Mouse (Mus musculus): ENCODE measurements around the gene Sap18. TPM values are rescaled to one million over a fixed set of nuclear protein-coding genes. Genes with fewer than 3 reads are reported as not detected.

The Sap18 gene
- polyA plus RNA-seq, 1 experiment from 2014 or later: 11.1 TPM

- no peak overlapping the region for H3K4me3 ChIP-seq (ENCODE audit: low read depth, low read length)
- H3K4me2 ChIP-seq (ENCODE audit: low read depth, low read length): no peak overlapping the region
- no peak overlapping the region for H3K9ac ChIP-seq (replicated peaks)
- H3K9me3 ChIP-seq (ENCODE audit: low read length): no peaks in the 10 kb centered on the region
- no peaks in the 10 kb centered on the region for H3K27me3 ChIP-seq (ENCODE audit: insufficient read depth, low read length)
- no peak for DNase-seq
- WGBS (ENCODE audit: insufficient replicate concordance): 76% methylated on average over 9 of the region's 9 CpGs
- no peak for TF ChIP-seq CTCF (IDR thresholded peaks at IDR 0.05; ENCODE audit: low read depth)
- TF ChIP-seq EP300 (IDR thresholded peaks at IDR 0.05; ENCODE audit: low read depth): no peak
- H3K36me3 ChIP-seq (replicated peaks; ENCODE audit: insufficient read depth, low read length): no peaks in the 10 kb centered on the region
- ATAC-seq: no peak
- H3K4me1 ChIP-seq (ENCODE audit: insufficient read depth): no peaks in the 10 kb centered on the region
- H3K27ac ChIP-seq (ENCODE audit: low read depth): no peak overlapping the region
Observed at GRCm38 (mm10) chr14:57789759-57790158, 8.2 kb upstream of the Sap18 start.

DNA sequence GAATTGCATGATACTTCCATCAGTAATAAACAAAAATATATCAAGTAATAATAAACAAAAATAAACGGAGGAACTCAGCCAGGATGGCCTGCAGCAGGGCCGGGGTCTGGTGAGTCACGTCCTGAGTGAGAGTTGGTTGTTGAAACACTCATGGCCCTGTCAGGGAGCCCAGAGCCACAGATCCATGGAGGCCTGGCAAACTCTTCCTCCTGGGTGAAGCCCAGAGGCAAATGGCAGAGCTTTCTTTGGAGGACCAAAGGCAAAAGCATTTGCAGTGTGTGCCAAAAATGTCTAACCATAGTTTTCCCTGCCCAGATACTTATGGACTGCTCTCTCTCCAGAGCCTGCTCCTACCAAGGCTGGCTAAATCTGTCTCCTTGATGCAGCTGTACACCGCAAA lies 6.8 kb upstream of the Sap18 start:
- Histone ChIP-seq H3K27me3 (ENCODE audit: insufficient read depth, low read length) (no peaks in the 10 kb centered on the region), H3K4me1 (ENCODE audit: insufficient read depth) (no peaks in the 10 kb centered on the region), H3K4me3 (ENCODE audit: low read depth, low read length) (no peak overlapping the region), H3K27ac (ENCODE audit: low read depth) (no peak overlapping the region), H3K9me3 (ENCODE audit: low read length) (no peaks in the 10 kb centered on the region), H3K4me2 (ENCODE audit: low read depth, low read length) (no peak overlapping the region), H3K9ac (replicated peaks) (no peak overlapping the region), H3K36me3 (replicated peaks; ENCODE audit: insufficient read depth, low read length) (no peaks in the 10 kb centered on the region)
- 63% methylated on average over 4 of the region's 4 CpGs for WGBS (ENCODE audit: insufficient replicate concordance)
- TF ChIP-seq CTCF (IDR thresholded peaks at IDR 0.05; ENCODE audit: low read depth) (no peak), EP300 (IDR thresholded peaks at IDR 0.05; ENCODE audit: low read depth) (no peak)
- ATAC-seq (no peak), DNase-seq (no peak)

- ATAC-seq (0 out of 2 replicates have a peak, but pooled peaks have one; percentile 4), DNase-seq (peak; percentile 23)
Observed at GRCm38 (mm10) chr14:57797551-57797950, 429 bp upstream of the Sap18 start.

DNA sequence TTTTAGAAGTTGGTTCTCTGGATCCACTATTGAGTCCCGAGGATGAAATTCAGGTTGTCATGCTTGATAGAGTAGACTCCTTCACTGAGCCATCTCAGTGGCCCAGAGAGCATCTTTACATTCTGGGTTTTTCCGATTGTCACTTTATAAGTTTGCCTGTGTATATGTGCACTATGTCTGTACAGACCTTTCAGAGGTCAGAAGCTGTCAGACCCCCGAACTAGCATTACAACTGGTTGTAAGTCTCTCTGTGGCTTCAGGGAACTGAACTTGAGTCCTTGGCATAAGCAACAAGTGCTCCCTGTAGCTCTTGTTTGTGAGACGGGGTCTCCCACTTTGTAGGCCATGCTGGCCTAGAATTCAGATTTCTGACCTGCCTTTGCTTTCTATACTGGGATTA lies 5.8 kb downstream of the Sap18 start:
- Histone ChIP-seq H3K27ac (ENCODE audit: low read depth) (no peak overlapping the region), H3K4me3 (ENCODE audit: low read depth, low read length) (no peak overlapping the region), H3K9me3 (ENCODE audit: low read length) (no peaks in the 10 kb centered on the region), H3K27me3 (ENCODE audit: insufficient read depth, low read length) (no peaks in the 10 kb centered on the region), H3K4me1 (ENCODE audit: insufficient read depth) (peaks cover 7% of the 10 kb centered on the region), H3K9ac (replicated peaks) (no peak overlapping the region), H3K36me3 (replicated peaks; ENCODE audit: insufficient read depth, low read length) (peaks cover 73% of the 10 kb centered on the region), H3K4me2 (ENCODE audit: low read depth, low read length) (no peak overlapping the region)
- DNase-seq: no peak
- TF ChIP-seq CTCF (IDR thresholded peaks at IDR 0.05; ENCODE audit: low read depth) (no peak), EP300 (IDR thresholded peaks at IDR 0.05; ENCODE audit: low read depth) (no peak)
- 80% methylated on average over 4 of the region's 4 CpGs for WGBS (ENCODE audit: insufficient replicate concordance)
- ATAC-seq: no peak

More at GRCm38 (mm10) chr14:57797551-57797950, 429 bp upstream of the Sap18 start:
- peak overlapping the region; percentile 69 for H3K27ac ChIP-seq (ENCODE audit: low read depth)
- peak overlapping the region; percentile 52; the same call in 1 of the 2 replicates for H3K9ac ChIP-seq (replicated peaks)
- H3K4me3 ChIP-seq (ENCODE audit: low read depth, low read length): peak overlapping the region; percentile 89
- no peaks in the 10 kb centered on the region for H3K27me3 ChIP-seq (ENCODE audit: insufficient read depth, low read length)
- H3K9me3 ChIP-seq (ENCODE audit: low read length): no peaks in the 10 kb centered on the region
- H3K4me2 ChIP-seq (ENCODE audit: low read depth, low read length): peak overlapping the region; percentile 95
- peak; percentile 45; the same call in 1 of the 2 replicates for TF ChIP-seq CTCF (IDR thresholded peaks at IDR 0.05; ENCODE audit: low read depth)
- no peak for TF ChIP-seq EP300 (IDR thresholded peaks at IDR 0.05; ENCODE audit: low read depth)
- H3K36me3 ChIP-seq (replicated peaks; ENCODE audit: insufficient read depth, low read length): peaks cover 23% of the 10 kb centered on the region
- H3K4me1 ChIP-seq (ENCODE audit: insufficient read depth): peaks cover 11% of the 10 kb centered on the region
- 14% methylated on average over 7 of the region's 7 CpGs for WGBS (ENCODE audit: insufficient replicate concordance)

DNA sequence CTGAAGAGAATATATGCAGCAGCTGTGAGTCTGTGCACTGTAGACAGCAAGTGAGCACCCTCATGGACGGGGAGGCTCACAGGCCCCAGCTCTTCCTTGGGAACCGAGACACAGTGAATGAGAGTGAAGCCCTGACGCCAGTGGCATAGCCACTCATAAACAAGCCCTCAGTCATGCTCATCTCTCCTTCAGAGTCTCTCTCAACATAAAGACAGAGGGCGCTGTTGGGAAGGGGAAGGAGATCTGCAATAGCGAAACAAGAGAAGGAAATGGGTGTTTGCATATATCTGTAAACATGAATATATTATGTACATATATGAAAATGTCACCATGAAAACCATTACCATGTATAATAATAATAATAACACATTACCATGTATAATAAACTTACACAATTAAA lies 10.6 kb downstream of the Sap18 start:
- Histone ChIP-seq H3K4me1 (ENCODE audit: insufficient read depth) (no peaks in the 10 kb centered on the region), H3K4me2 (ENCODE audit: low read depth, low read length) (no peak overlapping the region), H3K27me3 (ENCODE audit: insufficient read depth, low read length) (no peaks in the 10 kb centered on the region), H3K4me3 (ENCODE audit: low read depth, low read length) (no peak overlapping the region), H3K9ac (replicated peaks) (no peak overlapping the region), H3K36me3 (replicated peaks; ENCODE audit: insufficient read depth, low read length) (peaks cover 64% of the 10 kb centered on the region), H3K27ac (ENCODE audit: low read depth) (no peak overlapping the region), H3K9me3 (ENCODE audit: low read length) (no peaks in the 10 kb centered on the region)
- TF ChIP-seq CTCF (IDR thresholded peaks at IDR 0.05; ENCODE audit: low read depth) (peak; percentile 85), EP300 (IDR thresholded peaks at IDR 0.05; ENCODE audit: low read depth) (no peak)
- DNase-seq (peak; percentile 29), ATAC-seq (peak; percentile 38; the same call in 1 of the 2 replicates)
- WGBS (ENCODE audit: insufficient replicate concordance): 60% methylated on average over 5 of the region's 5 CpGs

DNA sequence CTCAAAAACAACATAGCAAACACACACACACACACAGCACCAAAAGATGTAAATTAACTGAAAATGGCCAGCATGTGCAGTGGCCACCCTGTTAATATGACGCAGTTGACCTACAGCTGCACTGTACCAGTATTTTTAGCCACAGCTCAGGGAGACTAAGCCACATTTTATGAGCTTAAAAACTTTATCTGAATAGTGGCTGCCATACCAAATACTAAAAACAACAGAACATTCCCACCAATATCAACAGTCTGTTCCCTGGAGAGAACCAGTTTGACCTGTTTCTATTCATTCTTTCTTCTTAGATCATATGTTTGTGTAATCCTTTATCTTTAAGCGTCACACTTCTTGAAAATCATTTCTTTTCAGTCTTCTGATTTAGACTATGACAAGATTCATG lies 12.9 kb downstream of the Sap18 start:
- no peak overlapping the region for H3K4me3 ChIP-seq (ENCODE audit: low read depth, low read length)
- DNase-seq (no peak), ATAC-seq (no peak)
- no peak overlapping the region for H3K27ac ChIP-seq (ENCODE audit: low read depth)
- H3K4me1 ChIP-seq (ENCODE audit: insufficient read depth): no peaks in the 10 kb centered on the region
- no peaks in the 10 kb centered on the region for H3K9me3 ChIP-seq (ENCODE audit: low read length)
- H3K27me3 ChIP-seq (ENCODE audit: insufficient read depth, low read length): no peaks in the 10 kb centered on the region
- TF ChIP-seq EP300 (IDR thresholded peaks at IDR 0.05; ENCODE audit: low read depth): no peak
- TF ChIP-seq CTCF (IDR thresholded peaks at IDR 0.05; ENCODE audit: low read depth): no peak
- H3K9ac ChIP-seq (replicated peaks): no peak overlapping the region
- no peak overlapping the region for H3K4me2 ChIP-seq (ENCODE audit: low read depth, low read length)
- WGBS (ENCODE audit: insufficient replicate concordance): 90% methylated on average over 2 of the region's 2 CpGs
- H3K36me3 ChIP-seq (replicated peaks; ENCODE audit: insufficient read depth, low read length): peaks cover 47% of the 10 kb centered on the region

- H3K27ac ChIP-seq (ENCODE audit: low read depth): no peak overlapping the region
- WGBS (ENCODE audit: insufficient replicate concordance): 93% methylated on average over 5 of the region's 5 CpGs
- H3K9ac ChIP-seq (replicated peaks): no peak overlapping the region
- ATAC-seq: no peak
- no peaks in the 10 kb centered on the region for H3K9me3 ChIP-seq (ENCODE audit: low read length)
- no peak for DNase-seq
- TF ChIP-seq CTCF (IDR thresholded peaks at IDR 0.05; ENCODE audit: low read depth) (no peak), EP300 (IDR thresholded peaks at IDR 0.05; ENCODE audit: low read depth) (no peak)
- H3K36me3 ChIP-seq (replicated peaks; ENCODE audit: insufficient read depth, low read length): peaks cover 43% of the 10 kb centered on the region
- H3K4me1 ChIP-seq (ENCODE audit: insufficient read depth): no peaks in the 10 kb centered on the region
- H3K27me3 ChIP-seq (ENCODE audit: insufficient read depth, low read length): no peaks in the 10 kb centered on the region
- H3K4me3 ChIP-seq (ENCODE audit: low read depth, low read length): no peak overlapping the region
- H3K4me2 ChIP-seq (ENCODE audit: low read depth, low read length): no peak overlapping the region
Observed at GRCm38 (mm10) chr14:57811844-57812243, 13.9 kb downstream of the Sap18 start.
